Mouse (Mus musculus): Measurements from ENCODE around the gene A930017K11Rik. TPM values are rescaled to one million over a fixed set of nuclear protein-coding genes. Genes with fewer than 3 reads are reported as not detected.

The A930017K11Rik gene
- polyA plus RNA-seq, 1 experiment = 0.06 TPM

DNA sequence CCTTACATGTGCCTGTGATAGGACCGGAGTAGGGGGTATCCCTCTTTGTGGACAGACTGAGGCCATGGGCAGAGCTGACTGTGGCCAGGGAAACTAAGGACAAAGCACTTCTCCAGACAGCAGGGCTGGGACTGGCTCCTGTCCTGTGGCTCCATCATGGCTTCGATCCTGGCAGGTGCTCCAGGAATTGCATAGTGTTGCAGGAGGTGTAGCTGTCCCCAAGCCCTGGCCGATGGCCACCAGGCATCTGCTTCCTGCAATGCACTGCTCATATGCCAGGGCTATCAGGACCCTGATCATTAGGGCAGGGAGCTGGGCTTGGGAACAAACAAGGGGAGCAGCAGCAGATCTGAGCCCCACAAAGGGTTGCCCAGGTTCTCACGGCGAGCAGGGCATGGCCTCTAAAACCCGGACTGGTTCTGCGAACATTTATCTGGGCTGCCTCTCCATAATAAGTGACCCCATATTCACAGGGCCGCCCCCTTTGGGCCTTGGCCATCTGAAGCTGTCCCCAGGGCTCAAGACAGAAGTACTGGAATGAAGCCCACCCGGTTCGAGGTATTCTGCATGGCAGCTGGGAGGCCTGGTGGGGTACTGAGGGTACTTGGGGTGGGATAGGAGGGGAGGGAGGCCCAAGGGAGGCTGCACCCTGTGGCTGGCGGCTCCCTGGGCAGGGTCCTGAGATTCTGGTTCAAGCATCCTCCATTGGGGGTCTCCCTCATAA, 6.6 kb upstream of the A930017K11Rik start:
- no peak for DNase-seq (ENCODE audit: low spot score)

DNA sequence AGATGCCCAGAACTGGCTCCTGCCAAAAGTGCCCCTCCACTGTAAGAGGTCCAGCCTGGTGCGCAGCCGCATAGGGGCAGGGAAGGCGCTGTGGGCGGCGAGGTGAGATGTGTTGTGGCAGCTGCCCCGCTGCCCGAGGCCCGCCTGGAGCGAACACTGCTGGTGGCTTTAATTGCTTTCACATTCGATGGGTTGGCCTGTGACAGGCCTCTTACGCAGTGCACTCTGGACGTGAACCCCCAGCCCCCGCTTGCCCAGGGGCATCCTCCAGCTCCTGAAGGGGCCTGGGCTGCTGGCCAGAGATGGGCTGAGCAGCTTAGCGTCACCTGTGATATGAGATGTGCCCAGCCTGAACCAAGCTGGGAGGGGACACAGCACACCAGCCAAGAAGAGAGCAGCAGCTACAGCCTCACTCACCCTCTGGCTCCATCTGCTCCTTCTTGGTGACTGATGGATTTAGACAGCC, 5.3 kb upstream of the A930017K11Rik start:
- no peak for DNase-seq (ENCODE audit: low spot score)

DNA sequence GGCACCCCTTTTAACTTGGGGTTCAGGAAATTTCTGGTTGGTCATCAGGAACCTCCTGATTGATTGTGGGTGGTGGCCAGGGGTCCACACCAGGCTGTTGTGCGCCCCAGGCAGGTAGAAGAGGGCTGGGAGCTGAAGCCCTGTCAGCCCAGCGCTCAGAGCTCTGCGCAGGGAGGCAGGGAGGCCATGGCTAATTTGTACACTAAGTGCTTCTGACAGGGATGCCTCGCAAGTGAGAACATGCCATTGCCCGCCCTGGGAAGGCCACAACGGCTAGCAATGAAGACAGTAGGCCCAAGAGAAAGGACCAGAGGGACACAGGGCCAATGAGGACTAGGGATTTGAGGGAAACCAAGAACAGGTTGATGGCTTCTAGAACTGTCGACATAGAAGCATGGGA, 4.3 kb upstream of the A930017K11Rik start:
- no peak for DNase-seq (ENCODE audit: low spot score)

DNA sequence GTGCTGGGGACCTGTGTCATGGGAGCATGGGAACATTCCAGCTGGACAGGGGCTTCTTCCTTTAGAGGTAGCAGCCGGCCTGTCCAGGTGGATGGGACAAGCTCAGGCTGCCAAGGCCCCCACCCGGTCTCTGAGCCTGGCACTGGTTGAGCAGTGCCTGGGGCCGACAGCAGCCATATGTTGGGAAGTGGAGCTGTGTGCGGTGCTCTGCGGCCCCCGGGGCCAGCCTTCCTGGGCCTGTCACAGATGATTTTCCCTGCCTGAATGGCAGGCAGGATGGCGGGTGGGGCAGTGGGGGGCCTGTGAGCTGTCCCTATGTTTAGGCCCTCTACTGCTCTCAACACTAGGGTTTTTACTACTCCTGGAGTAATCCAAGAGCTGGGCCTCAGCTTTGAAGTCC, 3.8 kb upstream of the A930017K11Rik start:
- no peak for DNase-seq (ENCODE audit: low spot score)

DNA sequence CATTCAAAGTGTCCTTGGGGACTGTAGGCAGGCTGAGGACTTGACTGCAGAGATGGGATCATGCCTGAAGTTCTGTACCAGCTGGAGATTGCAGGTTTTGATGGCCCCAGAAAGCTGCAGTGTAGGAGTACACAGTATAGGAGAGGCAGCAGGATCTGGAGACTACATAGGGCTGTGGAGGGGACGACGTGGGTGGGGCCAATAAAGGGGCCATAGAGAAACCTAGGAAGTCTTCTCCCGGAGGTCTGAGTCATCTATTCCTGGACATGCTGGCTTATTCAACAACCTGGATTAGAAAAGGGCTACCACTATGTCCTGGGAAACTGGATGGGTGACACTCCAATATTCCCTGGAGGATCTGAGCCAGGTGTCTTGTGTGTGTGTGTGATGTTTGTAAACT, 3.4 kb upstream of the A930017K11Rik start:
- no peak for DNase-seq (ENCODE audit: low spot score)

DNA sequence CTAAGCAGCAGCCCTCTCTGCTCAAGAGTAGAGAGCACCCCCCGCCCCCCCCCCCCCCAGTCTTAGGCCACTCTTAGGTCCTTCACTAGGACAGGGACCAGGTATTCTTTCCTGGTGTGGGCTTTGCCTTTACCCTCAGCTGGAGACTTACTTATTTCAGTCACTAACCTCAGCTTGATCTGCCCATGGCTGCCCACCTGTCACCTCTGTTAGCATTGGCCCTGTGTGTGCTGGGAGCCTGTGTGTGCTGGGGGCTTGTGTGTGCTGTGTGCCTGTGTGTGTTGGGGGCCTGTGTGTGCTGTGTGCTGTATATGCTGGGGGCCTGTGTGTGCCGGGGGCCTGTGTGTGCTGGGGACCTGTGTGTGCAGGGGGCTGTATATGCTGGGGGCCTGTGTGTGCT, 2.3 kb upstream of the A930017K11Rik start:
- DNase-seq (ENCODE audit: low spot score) = no peak

DNA sequence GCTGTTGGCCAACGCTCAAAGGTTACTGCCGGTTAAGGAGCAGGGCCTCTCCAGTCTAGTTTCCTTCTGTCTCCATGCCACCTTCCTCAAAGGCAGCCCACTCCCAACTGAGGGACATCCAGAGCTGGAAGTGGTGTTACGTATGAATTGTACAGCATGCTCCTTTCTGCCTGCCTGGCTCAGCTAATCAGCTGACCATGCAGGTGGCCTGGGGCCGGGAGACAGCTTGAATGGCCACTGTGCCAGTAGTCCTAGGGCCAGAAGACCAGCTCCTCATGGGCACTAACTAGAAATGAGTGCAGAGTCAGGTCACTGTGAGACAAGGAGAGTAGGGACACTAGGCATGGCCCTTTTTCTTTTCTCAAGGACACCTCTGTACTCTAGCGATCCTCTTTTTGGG, 796 bp upstream of the A930017K11Rik start:
- no peak for DNase-seq (ENCODE audit: low spot score)

DNA sequence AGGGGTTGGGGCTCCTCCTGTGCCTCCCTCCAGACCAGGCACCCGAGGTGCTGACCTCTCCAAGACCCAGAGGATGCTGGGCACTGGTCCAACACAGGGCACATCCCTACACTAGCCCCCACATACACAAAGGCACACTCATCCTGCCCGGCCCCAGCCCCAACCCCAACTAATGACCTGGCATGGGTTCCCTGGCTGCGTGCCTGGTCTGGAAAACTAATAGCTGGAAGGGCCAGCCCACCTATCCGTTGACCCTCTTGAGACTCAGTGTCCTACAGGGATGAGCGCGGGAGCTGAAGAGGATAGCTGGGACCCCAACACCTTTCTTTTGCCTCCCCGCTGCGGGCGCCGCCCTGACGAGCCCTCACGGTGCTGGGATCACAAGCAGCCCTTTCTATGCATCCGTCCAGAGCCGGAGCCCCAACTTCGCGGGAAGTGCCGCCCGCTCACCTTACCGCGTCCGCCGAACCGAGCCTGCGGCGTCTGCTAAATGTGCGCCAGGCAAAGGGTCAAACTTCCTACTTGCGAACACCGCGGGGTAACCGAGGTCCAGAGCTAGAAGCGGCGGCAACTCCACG, 1.1 kb downstream of the A930017K11Rik start:
- no peak for DNase-seq (ENCODE audit: low spot score)

DNA sequence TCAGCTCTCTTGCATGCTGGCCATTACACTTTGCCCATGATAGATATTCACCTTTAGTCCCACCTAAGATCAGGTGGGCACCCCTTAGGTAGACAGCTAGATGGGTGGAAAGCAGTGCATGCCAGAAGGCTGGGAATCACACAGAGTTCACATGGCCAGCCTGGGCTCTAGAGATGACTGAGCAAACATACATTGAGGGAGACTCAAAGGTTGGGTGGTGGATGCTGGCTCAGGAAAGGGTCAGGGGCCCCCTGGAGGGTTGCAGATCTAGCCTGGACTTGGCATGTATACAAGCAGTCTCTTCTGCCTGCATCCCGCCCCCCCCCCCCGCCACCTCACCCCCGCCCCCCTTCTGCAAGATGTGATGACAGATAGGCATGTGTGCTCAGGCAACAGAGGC, 1.7 kb downstream of the A930017K11Rik start:
- DNase-seq (ENCODE audit: low spot score) = no peak

DNA sequence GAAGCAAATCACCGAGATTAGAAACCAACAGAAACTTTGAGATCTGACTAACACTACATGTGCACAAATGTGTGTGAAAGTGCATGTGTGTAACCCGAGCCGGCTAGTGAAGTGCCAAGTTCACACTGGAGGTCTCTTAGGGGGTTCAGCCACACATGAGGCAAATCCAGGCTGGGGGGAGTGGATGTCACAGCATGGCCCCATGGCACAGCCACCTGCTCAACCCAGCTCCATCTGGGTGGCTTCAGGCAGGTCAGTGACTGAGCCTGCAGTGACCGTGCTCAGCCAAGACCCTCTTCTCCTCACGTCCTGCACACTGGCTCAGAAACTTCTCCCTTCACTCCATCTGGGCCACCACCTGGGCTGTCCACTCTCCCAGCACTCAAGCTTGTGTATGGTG, 2.4 kb downstream of the A930017K11Rik start:
- no peak for DNase-seq (ENCODE audit: low spot score)

DNA sequence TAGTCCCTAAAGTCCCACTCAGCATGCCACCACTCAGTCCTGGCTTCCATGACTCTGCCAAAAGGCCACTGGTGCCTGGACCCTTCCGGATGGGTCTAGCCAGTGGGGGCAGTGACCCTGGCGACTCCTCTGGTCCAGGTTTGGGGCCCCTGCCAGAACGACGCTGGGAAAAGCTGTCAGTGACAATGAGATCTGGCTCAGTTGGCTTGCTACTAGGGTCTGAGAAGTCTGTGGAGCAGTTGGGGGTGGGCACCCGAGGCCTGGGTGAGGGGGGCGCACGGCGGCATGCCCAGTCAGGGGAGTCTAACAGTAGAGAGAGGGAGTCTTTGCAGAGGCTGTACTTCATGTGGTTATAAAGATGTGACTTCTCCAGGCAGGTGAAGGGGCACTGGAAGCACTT, 4.3 kb downstream of the A930017K11Rik start:
- no peak for DNase-seq (ENCODE audit: low spot score)

DNA sequence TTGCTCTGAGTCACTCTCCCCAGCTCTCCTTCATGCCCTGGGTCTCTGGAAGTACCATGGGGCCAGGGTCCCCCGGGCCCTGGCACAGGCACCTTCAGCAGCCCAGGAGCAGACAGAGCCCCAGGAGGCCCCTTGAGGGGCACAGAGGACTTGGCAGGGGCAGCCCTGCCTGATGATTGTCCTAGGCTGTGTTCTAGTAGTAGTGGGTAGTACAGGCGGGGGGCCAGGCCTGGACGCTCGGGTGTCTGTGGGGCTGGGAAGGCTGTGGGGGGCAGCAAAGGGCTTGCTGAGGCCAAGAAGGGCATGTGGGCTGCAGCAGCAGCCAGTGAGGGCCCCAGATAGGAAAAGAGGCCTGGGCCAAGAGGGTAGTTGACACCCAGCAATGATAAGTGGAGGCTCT, 4.8 kb downstream of the A930017K11Rik start:
- DNase-seq (ENCODE audit: low spot score) = no peak

DNA sequence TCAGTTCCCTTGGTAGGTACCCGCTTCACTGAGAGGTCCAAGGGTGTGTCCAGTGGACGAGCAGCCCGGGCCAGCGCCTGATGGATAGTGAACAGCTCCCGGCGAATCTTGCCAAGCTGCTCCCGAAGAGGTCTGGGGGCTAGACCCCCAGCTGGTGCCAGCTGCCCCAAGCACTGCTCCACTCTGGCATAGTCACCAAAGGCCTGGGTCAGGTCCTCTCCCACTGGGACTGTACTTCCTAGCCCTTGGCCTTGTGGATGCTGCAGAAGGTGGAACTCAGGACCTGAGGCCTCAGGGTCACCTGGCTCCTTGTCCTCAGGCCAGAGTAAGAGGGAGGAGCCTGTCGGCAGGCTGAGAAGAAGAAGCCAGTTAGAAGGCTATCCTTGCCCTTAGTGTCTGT, 5.5 kb downstream of the A930017K11Rik start:
- no peak for DNase-seq (ENCODE audit: low spot score)

DNA sequence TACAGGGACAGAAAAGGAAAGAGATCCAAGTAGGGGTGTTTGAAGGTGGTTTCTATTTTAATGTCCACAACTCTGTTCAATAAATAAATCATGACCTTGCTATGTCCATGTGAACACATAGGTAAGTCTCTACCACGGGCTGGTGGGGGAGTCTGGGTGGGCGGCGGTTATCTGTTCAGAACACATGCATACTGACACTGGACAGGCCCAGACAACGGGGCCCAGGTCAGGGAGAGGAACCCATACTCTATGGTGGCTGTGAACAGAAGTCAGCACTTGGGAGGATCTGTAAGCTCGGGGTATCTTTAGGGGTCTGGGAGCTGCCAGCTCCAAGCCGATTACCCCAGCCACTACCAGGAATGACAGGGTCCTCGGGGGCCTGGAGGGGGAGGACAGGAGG, 6.0 kb downstream of the A930017K11Rik start:
- no peak for DNase-seq (ENCODE audit: low spot score)

DNA sequence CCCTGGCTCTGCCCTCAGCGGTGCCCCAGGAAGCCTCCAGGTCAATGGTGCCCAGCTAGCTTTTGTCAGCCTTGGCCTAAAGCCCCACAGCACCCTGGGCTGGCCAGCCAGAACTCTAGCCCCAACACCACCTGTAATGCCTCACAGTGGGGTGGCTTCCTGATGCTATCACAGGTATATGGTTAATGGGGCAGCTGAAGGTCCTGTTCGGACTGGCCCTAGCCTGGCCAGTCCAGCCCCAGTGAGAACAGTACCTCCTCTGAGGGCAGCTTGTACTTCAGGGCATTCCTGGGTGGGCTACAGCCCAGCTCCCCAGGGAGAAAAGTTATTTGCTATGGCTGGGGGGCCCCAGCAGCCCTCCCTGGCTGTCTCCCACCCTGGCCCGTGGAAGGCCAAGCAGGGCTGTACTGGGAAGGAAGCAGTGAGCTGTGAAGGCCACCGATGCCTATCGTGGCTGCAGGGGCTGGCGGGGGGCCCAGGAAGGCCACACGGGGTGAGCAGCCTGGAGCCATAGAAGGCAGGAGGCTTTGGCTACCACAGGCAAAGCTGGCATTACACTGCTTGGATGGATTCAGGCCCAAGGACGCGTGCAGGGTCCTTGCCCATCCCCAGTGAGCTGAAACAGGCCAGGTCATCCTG, 6.7 kb downstream of the A930017K11Rik start:
- no peak for DNase-seq (ENCODE audit: low spot score)

DNA sequence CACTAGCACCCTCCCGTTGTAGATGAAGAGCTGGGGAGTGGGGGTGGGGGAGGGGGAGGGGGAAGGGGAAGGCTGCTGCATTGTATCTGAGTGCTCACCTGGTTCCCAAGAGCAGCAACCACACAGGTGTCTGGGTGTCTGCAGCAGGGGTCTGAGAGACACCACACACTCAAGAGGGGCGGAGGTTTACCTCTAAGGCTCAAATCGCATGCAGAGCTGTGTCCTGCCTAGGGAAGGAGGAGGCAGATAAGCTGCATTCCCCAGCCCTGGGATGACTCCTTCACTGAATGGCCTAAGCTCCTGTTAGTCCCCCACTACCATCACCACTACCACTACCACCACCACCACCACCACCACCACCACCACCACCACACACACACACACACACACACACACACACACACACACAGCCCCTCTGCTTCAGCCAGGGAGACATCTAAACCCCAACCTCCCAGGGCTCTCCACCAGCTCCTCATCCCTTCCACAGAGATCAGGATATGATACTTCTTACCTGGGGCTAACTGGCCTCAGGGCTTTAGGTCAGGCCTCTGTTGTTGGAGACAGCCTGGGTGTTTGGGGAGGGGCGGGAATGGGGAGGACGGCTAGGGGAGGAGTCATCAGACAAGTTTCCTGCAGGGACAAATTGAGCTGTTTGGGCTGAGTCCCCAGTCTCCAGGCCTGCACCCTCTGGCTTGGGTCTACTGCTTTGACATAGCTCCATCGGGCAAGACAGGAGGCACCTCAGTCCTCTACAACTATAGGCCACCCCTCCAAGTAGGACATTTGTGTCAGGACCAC, 7.8 kb downstream of the A930017K11Rik start, which contains the start of the genes Pigq and Nhlrc4:
Gene Pigq, minus strand, starts transcription at position 571 of the 798 bp plus-strand sequence.
Gene Nhlrc4, minus strand, starts transcription at position 596 of the 798 bp plus-strand sequence.
- no peak for DNase-seq (ENCODE audit: low spot score)

DNA sequence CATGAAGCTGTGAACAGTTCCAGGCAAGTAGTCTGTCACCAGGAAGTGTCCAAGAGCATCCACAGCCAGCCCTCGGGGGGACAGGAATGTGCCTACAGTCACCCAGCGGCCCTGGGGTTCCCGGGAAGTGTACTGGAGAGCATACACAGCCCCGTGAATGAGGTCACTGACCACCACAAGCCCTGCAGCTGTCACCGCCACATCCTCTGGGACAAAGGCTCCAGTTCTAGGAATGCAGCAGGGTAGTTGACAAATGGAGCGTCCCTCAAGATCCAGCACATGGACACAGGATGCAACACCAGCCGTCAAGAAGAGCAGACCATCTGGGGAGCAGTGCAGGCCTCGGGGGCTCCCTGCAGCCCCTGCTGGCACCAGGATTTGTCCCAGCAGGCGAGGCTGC, 8.6 kb downstream of the A930017K11Rik start:
- no peak for DNase-seq (ENCODE audit: low spot score)

DNA sequence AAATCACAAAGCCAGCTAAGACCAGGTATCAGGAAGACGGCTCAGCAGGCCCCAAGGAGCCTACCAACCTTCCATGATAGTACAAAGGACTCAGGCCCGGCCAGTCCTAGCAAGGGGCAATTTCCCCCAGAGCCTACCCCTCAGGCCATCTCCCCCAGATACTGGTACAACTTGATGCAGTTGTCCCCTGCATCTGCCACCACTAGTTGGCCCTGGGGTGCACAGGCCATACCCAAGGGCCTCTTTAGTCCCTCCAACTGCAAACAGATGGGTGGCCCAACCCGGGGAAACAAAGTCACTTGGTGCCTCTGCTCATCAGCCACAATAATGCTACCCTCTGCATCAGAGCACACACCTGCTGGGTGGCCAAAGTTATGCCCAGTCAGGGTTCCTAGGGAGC, 9.1 kb downstream of the A930017K11Rik start:
- DNase-seq (ENCODE audit: low spot score) = no peak

DNA sequence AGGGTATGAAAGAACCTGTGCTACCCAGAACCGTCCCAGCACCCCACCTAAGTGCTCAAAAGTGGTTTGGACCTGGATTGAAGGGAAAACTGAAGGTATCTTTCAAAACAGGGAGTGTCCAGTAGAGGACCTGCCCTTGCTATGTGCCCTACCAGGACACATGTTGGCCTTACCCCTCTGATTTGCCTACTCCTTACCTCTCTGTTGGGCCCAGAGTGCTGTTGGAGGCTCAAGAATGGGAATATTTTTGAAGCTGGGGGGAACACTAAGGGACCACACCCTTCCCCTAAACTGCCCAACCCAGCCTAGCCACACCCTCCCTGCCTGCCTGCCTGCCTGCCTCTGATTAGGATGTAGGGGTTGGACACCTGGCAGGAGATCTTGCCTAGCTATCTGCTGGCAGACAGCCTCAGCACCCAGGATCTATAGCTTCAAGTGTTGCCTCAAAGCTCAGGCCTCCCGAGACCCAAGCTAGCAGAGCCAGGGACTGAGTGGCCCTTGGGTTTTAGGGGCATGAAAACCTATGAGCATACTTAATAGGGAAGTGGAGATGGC, 9.7 kb downstream of the A930017K11Rik start:
- no peak for DNase-seq (ENCODE audit: low spot score)

DNA sequence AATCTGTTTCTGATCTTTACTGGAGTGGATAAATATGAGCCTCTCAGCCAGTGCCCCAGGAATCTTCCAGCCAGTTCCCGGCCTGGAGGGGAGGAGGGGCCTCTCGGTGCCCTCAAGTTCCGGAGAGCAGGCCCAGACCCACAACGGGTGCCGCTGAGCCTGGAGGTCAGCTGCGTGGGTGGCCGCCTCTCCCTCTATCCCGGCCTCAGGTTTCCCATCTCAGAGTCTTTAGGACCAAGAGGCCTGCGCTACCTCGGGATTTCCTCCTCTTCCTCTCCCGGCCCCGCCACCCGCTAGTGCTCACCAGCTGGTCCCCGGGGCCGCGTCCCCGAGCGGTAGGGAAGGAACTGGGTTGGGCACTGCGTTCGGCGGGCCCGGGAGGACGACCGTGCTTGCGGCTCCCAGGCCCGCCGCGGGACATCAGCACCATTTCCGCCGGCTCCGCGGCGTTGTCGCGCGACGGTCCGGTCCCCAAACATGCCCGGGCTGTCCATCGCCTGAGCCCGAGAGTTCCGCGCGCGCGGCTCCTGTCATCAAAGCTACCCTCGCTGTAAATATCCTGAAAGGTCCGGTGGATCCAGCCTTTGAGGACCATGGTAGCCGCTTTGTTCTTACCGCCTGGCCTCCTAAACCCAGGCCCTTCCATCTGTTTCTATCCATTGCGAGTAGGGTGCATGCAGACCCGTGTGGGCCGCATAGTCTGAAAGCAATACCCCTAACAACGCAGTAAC, 10.7 kb downstream of the A930017K11Rik start:
- peak; percentile 70 for DNase-seq (ENCODE audit: low spot score)

DNA sequence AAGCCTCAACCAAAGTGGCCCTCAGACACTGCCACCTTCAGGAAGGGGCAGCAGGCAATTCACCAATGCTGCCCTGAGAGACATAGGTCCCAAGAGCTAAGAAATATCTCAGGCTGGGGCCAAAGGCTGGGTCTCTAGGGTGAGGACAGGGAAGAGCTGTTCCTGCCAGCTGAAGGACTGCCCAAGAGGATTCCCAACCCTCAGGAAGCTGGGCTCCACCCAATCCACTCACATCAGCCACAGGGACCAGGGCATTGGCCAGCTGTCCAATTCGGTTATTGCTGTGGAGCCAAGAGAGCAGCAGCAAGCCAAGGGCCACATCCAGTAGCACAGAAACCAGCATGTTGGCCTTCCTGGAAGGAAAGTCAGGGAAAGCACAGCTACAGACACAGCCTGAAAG, 17.8 kb downstream of the A930017K11Rik start:
- no peak for DNase-seq (ENCODE audit: low spot score)

All from urinary bladder, adult 2 months (tissue).